In genomic region chr19:32230798-32231197, GRCm38 (mm10) we compare ENCODE assay signal across 23 mouse cellular contexts.
DNase-seq lines count a peak whose midpoint lies in the region; ATAC-seq and TF ChIP-seq lines count a peak whose summit lies in the region.
"Had no signal": no experiment of that assay in that cellular context is flagged by ENCODE, and none has a peak within 500 bp of the region (broad histone marks: within the 10 kb centered on the region; RNA-seq: fewer than 3 reads in every experiment).

No protein-coding gene starts in this region.

- TF ChIP-seq POLR2A in limb, embryonic 14.5 days (IDR thresholded peaks at IDR 0.05; ENCODE audit: borderline replicate concordance, extremely low read depth, insufficient read depth, insufficient read length) = no peak

- no peaks in the 10 kb centered on the region for H3K36me3 ChIP-seq in heart, embryonic 13.5 days
- H3K36me3 ChIP-seq in limb, embryonic 14.5 days (ENCODE audit: control insufficient read depth, insufficient read depth, low read length) = no peaks in the 10 kb centered on the region
- no peaks in the 10 kb centered on the region for H3K36me3 ChIP-seq in limb, embryonic 10.5 days
- H3K36me3 ChIP-seq: embryonic facial prominence, embryonic 13.5 days; forebrain, embryonic 10.5 days; hindbrain, embryonic 13.5 days; limb, embryonic 13.5 days had no signal

- intact Hi-C loops in heart, postnatal 10 days (cut with DNase I) = no loop called here

- ATAC-seq in heart, embryonic 13.5 days (ENCODE audit: extremely low read depth, insufficient number of reproducible peaks, low FRiP score, low TSS enrichment) = no peak
- ATAC-seq in limb, embryonic 14.5 days (ENCODE audit: low FRiP score, low read depth) = no peak
- ATAC-seq: inflammation-experienced regulatory T-cells, adult 6 months had no signal

- peak overlapping the region; percentile 50 for H3K27ac ChIP-seq in heart, embryonic 13.5 days (replicated peaks)
- H3K27ac ChIP-seq in limb, embryonic 14.5 days (replicated peaks; ENCODE audit: low read depth, low read length) = 0 out of 2 replicates have a peak overlapping the region, but pooled peaks have one; percentile 26
- no peak overlapping the region for H3K27ac ChIP-seq in limb, embryonic 10.5 days
- H3K27ac ChIP-seq: forebrain, embryonic 10.5 days; hindbrain, embryonic 13.5 days; limb, embryonic 13.5 days had no signal

- no peaks in the 10 kb centered on the region for H3K27me3 ChIP-seq in heart, embryonic 13.5 days (replicated peaks)
- H3K27me3 ChIP-seq in limb, embryonic 14.5 days (ENCODE audit: control insufficient read depth, insufficient read depth, low read length) = no peaks in the 10 kb centered on the region
- H3K27me3 ChIP-seq in limb, embryonic 10.5 days (ENCODE audit: low read depth, poor library complexity, severe bottlenecking) = no peaks in the 10 kb centered on the region
- H3K27me3 ChIP-seq: embryonic facial prominence, embryonic 13.5 days; hindbrain, embryonic 13.5 days; limb, embryonic 13.5 days had no signal

- H3K4me2 ChIP-seq in heart, embryonic 13.5 days = 0 out of 2 replicates have a peak overlapping the region, but pooled peaks have one; percentile 11
- H3K4me2 ChIP-seq in limb, embryonic 14.5 days (replicated peaks; ENCODE audit: low read depth, low read length, severe bottlenecking) = no peak overlapping the region
- H3K4me2 ChIP-seq: embryonic facial prominence, embryonic 13.5 days; hindbrain, embryonic 13.5 days; limb, embryonic 13.5 days had no signal

- H3K4me3 ChIP-seq in heart, embryonic 13.5 days = no peak overlapping the region
- H3K4me3 ChIP-seq in limb, embryonic 14.5 days (replicated peaks; ENCODE audit: low read length) = no peak overlapping the region
- no peak overlapping the region for H3K4me3 ChIP-seq in limb, embryonic 10.5 days
- H3K4me3 ChIP-seq: embryonic facial prominence, embryonic 13.5 days; forebrain, embryonic 10.5 days; hindbrain, embryonic 13.5 days; limb, embryonic 13.5 days had no signal

- no peak overlapping the region for H3K9ac ChIP-seq in heart, embryonic 13.5 days
- H3K9ac ChIP-seq in limb, embryonic 14.5 days (ENCODE audit: low read depth, low read length, severe bottlenecking) = no peak overlapping the region
- H3K9ac ChIP-seq: embryonic facial prominence, embryonic 13.5 days; hindbrain, embryonic 13.5 days; limb, embryonic 13.5 days had no signal

- H3K4me1 ChIP-seq in heart, embryonic 13.5 days = peaks cover 26% of the 10 kb centered on the region
- H3K4me1 ChIP-seq in limb, embryonic 14.5 days (ENCODE audit: control insufficient read depth, insufficient read depth, low read length) = peaks cover 22% of the 10 kb centered on the region
- peaks cover 28% of the 10 kb centered on the region for H3K4me1 ChIP-seq in limb, embryonic 10.5 days
- H3K4me1 ChIP-seq: hindbrain, embryonic 13.5 days had no signal

- DNase-seq in heart, postnatal 10 days = no peak
- peak; percentile 57 for DNase-seq in limb, embryonic 14.5 days (ENCODE audit: low spot score)
- DNase-seq in limb, embryonic 10.5 days (ENCODE audit: low spot score) = no peak
- peak; percentile 77 for DNase-seq in 3T3-L1 (ENCODE audit: low read depth, low spot score)
- DNase-seq in R1 (ENCODE audit: low read depth, low spot score) = peak; percentile 46
- DNase-seq in natural killer cell, adult 2 months (ENCODE audit: low spot score in 2 of 2) = no peak
- DNase-seq: adrenal gland, postnatal 14 days; B cell, adult 2 months; cerebellum, postnatal 10 days; gastrocnemius, postnatal 10 days; heart, adult 11 months; heart, postnatal 14 days; kidney, adult 8-10 months; midbrain, embryonic 14.5 days; right cerebral cortex, postnatal 14 days; spleen, adult 18-20 months; thymus, postnatal 4 days had no signal

- no peaks in the 10 kb centered on the region for H3K9me3 ChIP-seq in heart, embryonic 13.5 days
- H3K9me3 ChIP-seq in limb, embryonic 14.5 days (ENCODE audit: control insufficient read depth, low read length) = no peaks in the 10 kb centered on the region
- no peaks in the 10 kb centered on the region for H3K9me3 ChIP-seq in limb, embryonic 10.5 days (replicated peaks)
- H3K9me3 ChIP-seq: embryonic facial prominence, embryonic 13.5 days; forebrain, embryonic 10.5 days; hindbrain, embryonic 13.5 days; limb, embryonic 13.5 days had no signal

- WGBS in heart, embryonic 13.5 days = 36% methylated on average over 5 of the region's 5 CpGs
- WGBS in limb, embryonic 14.5 days = 34% methylated on average over 5 of the region's 5 CpGs
- WGBS in limb, embryonic 10.5 days = 82% methylated on average over 5 of the region's 5 CpGs

Comparison
In these comparisons a context has a peak if more than half of its experiments do, and no peak if none do; other contexts are left out.
1. DNase-seq: peak in limb, embryonic 14.5 days (single experiment), 3T3-L1 (single experiment) and R1 (single experiment); none in heart, postnatal 10 days (0 of 2), limb, embryonic 10.5 days (single experiment) and natural killer cell, adult 2 months (0 of 2).